In genomic region chr12:25493233-25493632, GRCm38 (mm10) we compare ENCODE assay signal across 18 mouse cellular contexts.
DNase-seq lines count a peak whose midpoint lies in the region; ATAC-seq lines count a peak whose summit lies in the region.
"Had no signal": no experiment of that assay in that cellular context is flagged by ENCODE, and none has a peak within 500 bp of the region (broad histone marks: within the 10 kb centered on the region; RNA-seq: fewer than 3 reads in every experiment).

No protein-coding gene starts in this region.

- WGBS in forebrain, embryonic 16.5 days: 62% methylated on average over 5 of the region's 5 CpGs
- 87% methylated on average over 5 of the region's 5 CpGs for WGBS in forebrain, embryonic 11.5 days

- no peaks in the 10 kb centered on the region for H3K27me3 ChIP-seq in forebrain, embryonic 16.5 days (replicated peaks; ENCODE audit: control insufficient read depth, insufficient read depth, low read length)
- no peaks in the 10 kb centered on the region for H3K27me3 ChIP-seq in forebrain, embryonic 11.5 days (ENCODE audit: control insufficient read depth, insufficient read depth, low read length)
- H3K27me3 ChIP-seq: CH12.LX; intestine, embryonic 15.5 days; midbrain, embryonic 13.5 days had no signal

- H3K27ac ChIP-seq in forebrain, embryonic 16.5 days (ENCODE audit: low read length): no peak overlapping the region
- H3K27ac ChIP-seq in forebrain, embryonic 11.5 days (ENCODE audit: low read depth, low read length): no peak overlapping the region
- H3K27ac ChIP-seq: hindbrain, embryonic 14.5 days; intestine, embryonic 15.5 days; kidney, postnatal 0 days; midbrain, embryonic 13.5 days had no signal

- no peak overlapping the region for H3K4me3 ChIP-seq in forebrain, embryonic 16.5 days (replicated peaks; ENCODE audit: low read length)
- no peak overlapping the region for H3K4me3 ChIP-seq in forebrain, embryonic 11.5 days (ENCODE audit: low read depth, low read length)
- H3K4me3 ChIP-seq: intestine, embryonic 15.5 days; midbrain, embryonic 13.5 days had no signal

- H3K9me3 ChIP-seq in forebrain, embryonic 16.5 days (ENCODE audit: control insufficient read depth, low read length): no peaks in the 10 kb centered on the region
- no peaks in the 10 kb centered on the region for H3K9me3 ChIP-seq in forebrain, embryonic 11.5 days (ENCODE audit: control insufficient read depth, low read length)
- H3K9me3 ChIP-seq: intestine, embryonic 15.5 days; midbrain, embryonic 13.5 days had no signal

- H3K36me3 ChIP-seq in forebrain, embryonic 16.5 days (ENCODE audit: control insufficient read depth, insufficient read depth): no peaks in the 10 kb centered on the region
- no peaks in the 10 kb centered on the region for H3K36me3 ChIP-seq in forebrain, embryonic 11.5 days (ENCODE audit: control insufficient read depth, insufficient read depth, low read length)
- H3K36me3 ChIP-seq: intestine, embryonic 15.5 days; midbrain, embryonic 13.5 days had no signal

- no peak overlapping the region for H3K4me2 ChIP-seq in forebrain, embryonic 16.5 days (ENCODE audit: low read length)
- H3K4me2 ChIP-seq in forebrain, embryonic 11.5 days (ENCODE audit: low read depth, low read length, severe bottlenecking): no peak overlapping the region
- H3K4me2 ChIP-seq: heart, embryonic 11.5 days; hindbrain, embryonic 14.5 days; intestine, embryonic 15.5 days; midbrain, embryonic 13.5 days had no signal

- no peak overlapping the region for H3K9ac ChIP-seq in forebrain, embryonic 16.5 days (replicated peaks; ENCODE audit: low read depth, low read length)
- H3K9ac ChIP-seq in forebrain, embryonic 11.5 days (ENCODE audit: low read length): no peak overlapping the region
- H3K9ac ChIP-seq: hindbrain, embryonic 14.5 days; intestine, embryonic 15.5 days; midbrain, embryonic 13.5 days had no signal

- peak; percentile 43; the same call in 1 of the 2 replicates for ATAC-seq in forebrain, embryonic 16.5 days
- ATAC-seq in forebrain, embryonic 11.5 days (replicated peaks; ENCODE audit: low FRiP score): no peak
- ATAC-seq in activated CD4-positive, CD25-positive, alpha-beta regulatory T cell, adult 4 months: no peak
- ATAC-seq: intestine, embryonic 15.5 days; midbrain, embryonic 13.5 days had no signal

- DNase-seq in forebrain, embryonic 11.5 days (ENCODE audit: low spot score): no peak
- peak; percentile 7 for DNase-seq in kidney, postnatal 10 days
- no peak for DNase-seq in kidney, adult 8-10 months
- DNase-seq in urinary bladder, postnatal 14 days (ENCODE audit: low spot score): peak; percentile 19
- no peak for DNase-seq in urinary bladder, postnatal 36 days (ENCODE audit: low spot score in 2 of 2)
- peak; percentile 64 to 70 for DNase-seq in cerebellum, postnatal 36 days
- DNase-seq: adrenal gland, adult 2 months; lung, adult 2 months; spleen, adult 18-20 months; thymus, adult 2 months had no signal

- 0 out of 2 replicates have a peak, but pooled peaks cover 5% of the 10 kb centered on the region for H3K4me1 ChIP-seq in forebrain, embryonic 16.5 days (replicated peaks; ENCODE audit: control insufficient read depth, insufficient read depth, low read length)
- no peaks in the 10 kb centered on the region for H3K4me1 ChIP-seq in forebrain, embryonic 11.5 days (replicated peaks; ENCODE audit: control insufficient read depth, insufficient read depth, low read length)
- H3K4me1 ChIP-seq: intestine, embryonic 15.5 days; midbrain, embryonic 13.5 days had no signal

Comparison
In these comparisons a context has a peak if more than half of its experiments do, and no peak if none do; other contexts are left out.
1. DNase-seq: peak in kidney, postnatal 10 days (single experiment), urinary bladder, postnatal 14 days (single experiment) and cerebellum, postnatal 36 days (2 of 2); none in forebrain, embryonic 11.5 days (single experiment), kidney, adult 8-10 months (0 of 2) and urinary bladder, postnatal 36 days (0 of 2).